Mouse (Mus musculus): ENCODE results near the gene Ccdc69. TPM values are rescaled to one million over a fixed set of nuclear protein-coding genes. Genes with fewer than 3 reads are reported as not detected.

Ccdc69 gene
- polyA plus RNA-seq, 1 experiment from 2014 or later, result 0.41 TPM

Other genes with a start within 250 kb of the Ccdc69 start
- 5.2 and 5.8 TPM in 2 replicates for gene Lyrm7, start 217.2 kb downstream of the Ccdc69 start, polyA plus RNA-seq (2014; fragmentation: Nextera tagmentation; extraction: Ambion mirVana)
- 694 and 720 TPM in 2 replicates for gene Hint1, start 211.7 kb downstream of the Ccdc69 start, polyA plus RNA-seq (2014; fragmentation: Nextera tagmentation; extraction: Ambion mirVana)
- gene Gpx3, start 175.7 kb downstream of the Ccdc69 start, polyA plus RNA-seq (2014; fragmentation: Nextera tagmentation; extraction: Ambion mirVana), result 57.2 and 60.5 TPM in 2 replicates
- gene Tnip1, start 115.2 kb downstream of the Ccdc69 start, polyA plus RNA-seq (2014; fragmentation: Nextera tagmentation; extraction: Ambion mirVana), result 8.9 and 9.9 TPM in 2 replicates
- 71.2 and 77.6 TPM in 2 replicates for gene Anxa6, start 44.7 kb downstream of the Ccdc69 start, polyA plus RNA-seq (2014; fragmentation: Nextera tagmentation; extraction: Ambion mirVana)
- 14.0 and 15.0 TPM in 2 replicates for gene Gm2a, start 20.0 kb upstream of the Ccdc69 start, polyA plus RNA-seq (2014; fragmentation: Nextera tagmentation; extraction: Ambion mirVana)
- not detected in 2 replicates for gene Slc36a3, start 73.6 kb upstream of the Ccdc69 start, polyA plus RNA-seq (2014; fragmentation: Nextera tagmentation; extraction: Ambion mirVana)
- not detected in 2 replicates for gene Slc36a2, start 106.9 kb upstream of the Ccdc69 start, polyA plus RNA-seq (2014; fragmentation: Nextera tagmentation; extraction: Ambion mirVana)
- gene Slc36a1, start 126.2 kb upstream of the Ccdc69 start, polyA plus RNA-seq (2014; fragmentation: Nextera tagmentation; extraction: Ambion mirVana), result 1.7 and 2.0 TPM in 2 replicates

Measured in midbrain, embryonic 11.5 days (tissue).